Comparison of ENCODE assay signal across 15 mouse cellular contexts in genomic region chr6:29092904-29093303, GRCm38 (mm10). TPM values are rescaled to one million over a fixed set of nuclear protein-coding genes. Genes with fewer than 3 reads are reported as not detected.
DNase-seq lines count a peak whose midpoint lies in the region; TF ChIP-seq lines count a peak whose summit lies in the region.
"Had no signal": no experiment of that assay in that cellular context is flagged by ENCODE, and none has a peak within 500 bp of the region (broad histone marks: within the 10 kb centered on the region; RNA-seq: fewer than 3 reads in every experiment).

No protein-coding gene starts in this region.

- no peaks in the 10 kb centered on the region for H3K4me1 ChIP-seq in thymus, adult 2 months (replicated peaks; ENCODE audit: control insufficient read depth, insufficient read depth, low read length)
- H3K4me1 ChIP-seq: heart, embryonic 13.5 days; liver, embryonic 13.5 days; midbrain, embryonic 15.5 days; stomach, embryonic 15.5 days had no signal

- no peaks in the 10 kb centered on the region for H3K27me3 ChIP-seq in thymus, adult 2 months (ENCODE audit: control insufficient read depth, insufficient read depth, low read length)
- H3K27me3 ChIP-seq: heart, embryonic 13.5 days; liver, embryonic 13.5 days; midbrain, embryonic 15.5 days; stomach, embryonic 15.5 days had no signal

- H3K27ac ChIP-seq in thymus, adult 2 months (ENCODE audit: control insufficient read depth, insufficient read depth, low read length), result no peak overlapping the region
- H3K27ac ChIP-seq: heart, embryonic 13.5 days; liver, embryonic 13.5 days; macrophage; midbrain, embryonic 15.5 days; stomach, embryonic 15.5 days had no signal

- 75% methylated on average over 11 of the region's 11 CpGs for WGBS in thymus, adult 2 months

- no peaks in the 10 kb centered on the region for H3K36me3 ChIP-seq in thymus, adult 2 months (ENCODE audit: control insufficient read depth, insufficient read depth, low read length)
- H3K36me3 ChIP-seq: heart, embryonic 13.5 days; liver, embryonic 13.5 days; midbrain, embryonic 15.5 days; stomach, embryonic 15.5 days had no signal

- no peak for TF ChIP-seq CTCF in thymus, adult 2 months (IDR thresholded peaks at IDR 0.05; ENCODE audit: borderline replicate concordance, control insufficient read depth, extremely low read depth, insufficient read depth, low read length, poor library complexity)

- TF ChIP-seq POLR2A in thymus, adult 2 months (IDR thresholded peaks at IDR 0.05; ENCODE audit: control insufficient read depth, extremely low read depth, insufficient read depth, low read length, poor library complexity), result no peak

- H3K4me3 ChIP-seq in thymus, adult 2 months (ENCODE audit: control insufficient read depth, insufficient read depth, low read length), result no peak overlapping the region
- H3K4me3 ChIP-seq: heart, embryonic 13.5 days; liver, embryonic 13.5 days; midbrain, embryonic 15.5 days; stomach, embryonic 15.5 days had no signal

- intact Hi-C loops in gastrocnemius, postnatal 14 days (cut with DNase I; ENCODE audit: low total_unique reads), result no loop called here
- intact Hi-C loops in left cerebral cortex, postnatal 36 days (cut with DNase I), result no loop called here
- intact Hi-C loops in left cerebral cortex, postnatal 4 days (cut with DNase I), result no loop called here

- DNase-seq in gastrocnemius, postnatal 14 days, result peak; percentile 16
- no peak for DNase-seq in gastrocnemius, postnatal 4 days (ENCODE audit: low spot score in 2 of 2)
- DNase-seq in left cerebral cortex, adult 18-20 months (ENCODE audit: low spot score in 2 of 2), result peak; percentile 29 to 31
- DNase-seq in left cerebral cortex, postnatal 36 days (ENCODE audit: low spot score in 2 of 2), result no peak
- peak; percentile 14 for DNase-seq in thymus, postnatal 4 days
- DNase-seq in thymus, adult 2 months, result no peak
- DNase-seq in testis, postnatal 14 days (ENCODE audit: low spot score), result peak; percentile 11
- DNase-seq in left cerebral cortex, postnatal 4 days, result no peak
- DNase-seq: cerebellum, adult 18-20 months; liver, embryonic 13.5 days had no signal

RNA-seq across cellular contexts. Expression of gene Lep, which starts 32.9 kb away (rescaled TPM):
- under 1 TPM; 0.16 to 0.51 TPM for total RNA-seq in gastrocnemius, postnatal 14 days (2021)
- total RNA-seq in gastrocnemius, postnatal 4 days (2021), result 1 to 10 TPM; 1.0 to 2.1 TPM
- not detected for total RNA-seq in left cerebral cortex, adult 18-20 months (2021)
- not detected for total RNA-seq in left cerebral cortex, postnatal 36 days (2021)
- 1.3 and 3.0 TPM in 2 replicates for polyA plus RNA-seq in thymus, adult 2 months (2012; rRNA removed)
- not detected for total RNA-seq in left cerebral cortex, postnatal 4 days (2021)
- polyA plus RNA-seq: embryonic facial prominence, embryonic 11.5 days; heart, embryonic 13.5 days; liver, embryonic 13.5 days; macrophage; midbrain, embryonic 15.5 days; stomach, embryonic 15.5 days had no signal

Comparison
In these comparisons a context has a peak if more than half of its experiments do, and no peak if none do; other contexts are left out.
1. DNase-seq: peak in gastrocnemius, postnatal 14 days (single experiment), left cerebral cortex, adult 18-20 months (2 of 2), thymus, postnatal 4 days (single experiment) and testis, postnatal 14 days (single experiment); none in gastrocnemius, postnatal 4 days (0 of 2), left cerebral cortex, postnatal 36 days (0 of 2), thymus, adult 2 months (single experiment) and left cerebral cortex, postnatal 4 days (single experiment).